Mouse (Mus musculus) urinary bladder, adult 2 months (tissue): Measurements from ENCODE around the gene Pigq. TPM values are rescaled to one million over a fixed set of nuclear protein-coding genes. Genes with fewer than 3 reads are reported as not detected.

Source experiments
- DNase-seq: peaks from one replicate; pipeline ENCODE4 v3.0.0; 2022; ENCODE audit warnings: low spot score
- polyA plus RNA-seq: library from polyadenylated mRNA; depleted of rRNA; stranded (reverse); fragments of >200 nt; gene quantifications from 2 replicates; pipeline ENCODE4 v1.2.3, GENCODE M21; 2012

The Pigq gene
- polyA plus RNA-seq, 1 experiment, result 48.7 TPM

GRCm38 (mm10) chr17:25958771-25959494, 14.2 kb upstream of the Pigq start:
- no peak for DNase-seq

GRCm38 (mm10) chr17:25957586-25958051, 12.9 kb upstream of the Pigq start:
- DNase-seq, result no peak

GRCm38 (mm10) chr17:25956631-25957030, 11.9 kb upstream of the Pigq start:
- DNase-seq, result no peak

GRCm38 (mm10) chr17:25956201-25956600, 11.5 kb upstream of the Pigq start:
- no peak for DNase-seq

GRCm38 (mm10) chr17:25955736-25956135, 11.0 kb upstream of the Pigq start:
- DNase-seq, result no peak

GRCm38 (mm10) chr17:25954671-25955070, 9.9 kb upstream of the Pigq start:
- no peak for DNase-seq

- DNase-seq, result no peak
Observed at GRCm38 (mm10) chr17:25953161-25953560, 8.4 kb upstream of the Pigq start.

GRCm38 (mm10) chr17:25951803-25952623, 7.3 kb upstream of the Pigq start, which contains the start of gene A930017K11Rik:
Gene A930017K11Rik (minus strand): TSS chr17:25952565.
- DNase-seq, result no peak

- no peak for DNase-seq
Observed at GRCm38 (mm10) chr17:25951225-25951802, 6.6 kb upstream of the Pigq start.

GRCm38 (mm10) chr17:25950706-25951105, 6.0 kb upstream of the Pigq start:
- no peak for DNase-seq

- DNase-seq, result no peak
Observed at GRCm38 (mm10) chr17:25949981-25950380, 5.2 kb upstream of the Pigq start.

- DNase-seq, result no peak
Observed at GRCm38 (mm10) chr17:25948051-25948450, 3.3 kb upstream of the Pigq start.

- DNase-seq, result no peak
Observed at GRCm38 (mm10) chr17:25947576-25947975, 2.8 kb upstream of the Pigq start.

GRCm38 (mm10) chr17:25946891-25947290, 2.2 kb upstream of the Pigq start:
- no peak for DNase-seq

- no peak for DNase-seq
Observed at GRCm38 (mm10) chr17:25946349-25946748, 1.6 kb upstream of the Pigq start.

- DNase-seq, result no peak
Observed at GRCm38 (mm10) chr17:25945517-25946155, 900 bp upstream of the Pigq start.

GRCm38 (mm10) chr17:25943769-25944168, 967 bp downstream of the Pigq start:
- no peak for DNase-seq

- DNase-seq, result no peak
Observed at GRCm38 (mm10) chr17:25943221-25943620, 1.5 kb downstream of the Pigq start.

- no peak for DNase-seq
Observed at GRCm38 (mm10) chr17:25942597-25943151, 2.1 kb downstream of the Pigq start.

- peak; percentile 70 for DNase-seq
Observed at GRCm38 (mm10) chr17:25941511-25942241, 3.1 kb downstream of the Pigq start.

- no peak for DNase-seq
Observed at GRCm38 (mm10) chr17:25934526-25934925, 10.2 kb downstream of the Pigq start.
